Mouse (Mus musculus) ES-CJ7 (cell line): ENCODE measurements at regions not wholly inside any gene's neighbourhood (a gene's known extent, or its start where the extent isn't known, plus 50 kb on each side); places are given as distances from the start of the nearest gene placed in this dataset.
"Not testable (repeated sequence)": the region's sequence is repeated elsewhere in the genome, so short reads cannot be mapped to it uniquely, and the experiment has no call there.

Experiments used
- DNase-seq: peaks from one replicate; pipeline ENCODE4 v3.0.0; 2011; ENCODE audit warnings: low read depth, low spot score

DNA sequence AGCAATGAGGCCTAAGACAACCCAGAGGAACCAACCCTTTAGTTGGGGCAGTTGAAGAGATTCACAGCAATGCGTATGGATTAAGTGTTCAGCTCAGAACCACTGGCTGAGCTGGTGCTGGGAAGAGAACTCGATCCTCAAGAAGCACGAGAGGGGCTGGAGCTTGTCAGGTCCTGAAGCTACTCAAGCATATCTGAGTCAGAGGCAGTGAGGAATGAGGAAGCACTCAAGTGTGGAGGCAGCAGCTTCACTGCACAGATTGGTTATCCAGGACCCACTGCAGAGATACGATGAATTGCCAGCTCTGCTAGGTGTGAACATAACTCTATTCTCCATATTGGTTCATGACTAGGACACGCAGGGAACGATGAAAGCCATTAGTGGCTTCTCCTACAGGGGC is 239.7 kb downstream of the Tpbg start:
- no peak for DNase-seq

GRCm38 (mm10) chr9:86092998-86093397 is 250.8 kb downstream of the Tpbg start:
- DNase-seq = no peak

DNA sequence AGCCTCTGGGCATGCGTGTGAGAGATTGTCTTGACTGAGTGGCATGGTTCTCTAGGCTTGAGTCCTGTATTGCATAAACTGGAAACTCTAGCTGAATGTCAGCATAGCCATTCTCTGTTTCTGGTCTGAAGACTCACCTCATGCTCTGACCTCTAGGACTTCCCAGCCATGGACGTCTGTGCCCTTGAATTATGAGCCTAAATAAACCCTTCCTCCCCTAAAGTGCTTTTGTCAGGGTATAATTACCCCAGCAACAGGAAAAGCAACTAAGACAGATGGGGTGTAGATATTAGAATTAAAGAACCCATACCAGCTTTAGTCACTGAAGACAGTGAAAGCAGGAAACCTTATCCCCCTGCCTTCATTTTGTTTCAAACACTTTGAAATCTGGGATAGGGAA is 253.3 kb downstream of the Tpbg start:
- no peak for DNase-seq

DNA sequence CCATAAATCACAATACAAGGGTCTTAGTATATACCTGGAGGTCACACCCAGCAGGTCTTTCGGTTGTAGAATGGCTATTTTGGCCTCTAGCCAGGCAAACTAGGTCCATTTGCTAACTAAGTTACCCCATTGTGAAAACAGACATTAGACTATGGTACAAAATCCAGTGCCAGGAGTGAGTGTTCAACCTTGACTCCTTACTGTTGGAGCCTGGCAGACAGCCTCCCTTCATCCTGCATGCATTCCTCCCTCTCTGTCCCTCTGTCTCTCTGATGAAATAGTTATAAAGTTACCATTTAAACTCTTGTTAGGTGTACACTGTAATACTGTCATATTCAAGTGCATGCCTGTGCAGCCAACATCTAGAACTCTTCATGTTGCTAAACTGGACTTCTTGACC is 254.1 kb downstream of the Tpbg start:
- DNase-seq = no peak

DNA sequence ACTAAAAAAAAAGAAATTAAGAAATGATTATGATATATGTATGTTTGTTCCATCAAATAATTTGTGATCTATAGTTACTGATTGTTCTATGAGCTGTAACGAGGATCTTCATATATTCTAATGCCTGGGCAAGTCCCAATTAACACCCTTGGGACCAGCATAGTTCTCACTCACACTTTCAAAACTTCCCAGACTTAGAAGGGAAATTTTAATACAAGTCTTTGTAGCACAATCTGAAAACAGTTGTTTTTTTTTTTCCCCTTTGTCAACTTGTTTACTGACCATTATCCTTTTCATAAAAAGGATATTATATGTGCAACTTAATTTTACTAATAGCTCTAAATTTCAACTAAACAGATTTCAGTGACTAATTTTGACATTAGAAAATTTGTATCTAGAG is 257.1 kb downstream of the Tpbg start:
- DNase-seq = no peak

- no peak for DNase-seq
These were observed 259.3 kb downstream of the Tpbg start for GRCm38 (mm10) chr9:86101360-86102086.

DNA sequence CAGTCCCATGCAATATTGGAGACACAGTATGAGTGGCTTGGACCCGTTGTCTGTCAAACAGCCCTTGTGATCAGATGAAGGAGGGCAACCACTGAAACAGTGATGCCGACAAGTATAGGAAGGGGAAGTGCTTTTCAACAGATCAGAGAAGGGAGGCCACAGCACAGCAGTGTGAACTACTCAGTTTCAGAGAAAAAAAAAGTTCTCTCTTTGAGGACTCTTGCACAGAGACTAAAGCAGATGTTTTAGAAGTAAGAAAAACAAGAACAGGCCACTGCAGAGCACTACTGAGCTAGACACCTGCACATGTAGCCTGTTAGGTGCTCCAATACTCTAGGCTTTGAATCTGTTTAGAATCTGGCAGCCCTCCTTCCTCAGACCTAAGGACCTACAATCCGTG is 261.4 kb downstream of the Tpbg start:
- no peak for DNase-seq

DNA sequence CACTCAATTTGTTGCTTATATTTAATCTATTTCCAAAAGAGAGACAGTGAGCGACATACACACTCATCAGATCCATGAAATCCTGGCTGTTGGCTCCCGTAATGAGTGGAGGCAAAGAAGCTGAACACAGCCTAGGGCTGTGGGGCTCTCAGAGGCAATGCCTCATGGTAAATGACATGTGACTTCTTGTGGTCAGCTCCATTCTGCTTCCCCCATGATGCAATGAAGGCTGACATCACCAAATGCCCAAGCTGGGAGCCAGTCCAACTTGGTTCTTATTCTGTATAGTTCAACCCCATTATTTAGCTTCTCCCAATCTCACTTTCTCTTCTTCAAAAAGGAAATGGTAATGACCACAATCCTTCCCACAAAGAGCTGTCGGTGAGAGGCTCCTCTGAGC is 262.5 kb downstream of the Tpbg start:
- no peak for DNase-seq

GRCm38 (mm10) chr9:86105851-86106250 is 263.7 kb downstream of the Tpbg start:
- no peak for DNase-seq

DNA sequence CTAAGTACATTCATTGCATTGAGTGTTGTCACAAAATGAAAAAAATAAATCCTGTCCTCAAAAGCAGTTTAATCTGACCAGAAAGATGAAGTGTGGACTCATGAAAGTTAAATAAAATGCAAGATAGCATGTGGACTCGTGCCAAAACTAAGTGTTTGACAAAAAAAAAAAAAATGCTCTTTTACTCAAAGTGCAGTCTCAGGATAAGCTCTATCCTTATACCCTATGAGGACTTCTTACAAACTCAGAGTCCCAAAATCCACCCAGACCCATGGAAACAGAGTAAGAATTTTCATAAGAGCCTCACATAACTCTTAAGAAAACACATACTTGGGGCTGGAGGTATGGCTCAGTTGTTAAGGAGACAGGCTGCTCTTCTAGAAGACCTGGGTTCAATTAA is 267.7 kb downstream of the Tpbg start:
- DNase-seq = no peak

- DNase-seq = no peak
These were observed 277.2 kb downstream of the Tpbg start for GRCm38 (mm10) chr9:86119370-86119769.

- not testable (repeated sequence) for DNase-seq
These were observed 293.4 kb downstream of the Tpbg start for GRCm38 (mm10) chr9:86135617-86136016.

- no peak for DNase-seq
These were observed 303.7 kb downstream of the Tpbg start for GRCm38 (mm10) chr9:86145903-86146302.

GRCm38 (mm10) chr9:86160316-86160715 is 304.4 kb downstream of the Ube2cbp start:
- DNase-seq = no peak

DNA sequence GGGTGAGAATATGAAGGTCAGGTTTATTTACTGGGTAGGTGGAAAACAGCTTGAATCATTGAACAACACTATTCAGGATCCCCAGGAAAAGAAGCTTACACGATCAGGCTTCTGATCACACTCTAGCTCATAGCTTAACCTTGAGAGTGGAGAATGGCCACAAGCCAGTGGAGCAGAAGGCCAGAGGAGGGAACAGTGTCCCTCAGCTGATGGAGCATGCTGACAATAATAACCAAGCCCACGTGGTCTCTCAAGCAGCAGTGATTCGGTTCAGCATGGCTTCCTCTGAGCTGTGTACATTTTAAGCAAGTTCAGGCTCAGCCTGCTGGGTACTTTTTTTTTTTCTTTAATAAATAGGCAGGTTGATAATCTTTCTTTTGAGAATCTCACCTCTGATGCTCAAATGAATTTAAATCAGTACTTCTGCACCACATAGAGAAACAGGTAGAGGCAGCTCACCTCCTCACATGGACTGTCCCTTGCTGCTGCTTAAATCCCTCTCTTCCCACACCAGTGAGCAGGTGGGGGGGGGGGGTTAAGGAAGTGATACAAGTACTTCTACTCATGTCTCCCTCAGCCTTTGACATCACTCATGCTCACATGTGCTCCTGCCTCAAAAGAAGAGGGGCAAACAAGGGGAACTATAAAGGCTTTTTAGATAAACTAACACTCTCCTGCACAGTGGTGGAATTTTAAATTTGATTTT is 298.2 kb downstream of the Ube2cbp start:
- DNase-seq = no peak

DNA sequence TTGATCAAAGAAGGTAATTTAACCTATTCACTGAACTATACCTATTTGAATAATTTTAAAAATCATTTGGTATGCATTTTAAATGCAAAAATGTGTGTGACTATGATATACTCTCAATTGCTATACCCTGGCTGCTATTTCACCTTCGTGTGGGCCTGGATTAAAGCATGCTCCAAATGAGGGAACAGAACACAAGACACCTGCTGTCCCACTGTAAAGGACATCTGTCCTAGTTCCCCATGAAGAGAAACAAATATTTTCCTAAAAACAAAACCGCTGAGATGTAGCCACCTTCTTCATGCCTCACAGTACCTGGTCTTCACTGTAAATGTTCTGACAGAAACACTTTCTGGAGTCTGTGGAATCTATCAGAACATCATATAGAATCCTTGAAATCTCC is 294.0 kb downstream of the Ube2cbp start:
- DNase-seq = no peak

DNA sequence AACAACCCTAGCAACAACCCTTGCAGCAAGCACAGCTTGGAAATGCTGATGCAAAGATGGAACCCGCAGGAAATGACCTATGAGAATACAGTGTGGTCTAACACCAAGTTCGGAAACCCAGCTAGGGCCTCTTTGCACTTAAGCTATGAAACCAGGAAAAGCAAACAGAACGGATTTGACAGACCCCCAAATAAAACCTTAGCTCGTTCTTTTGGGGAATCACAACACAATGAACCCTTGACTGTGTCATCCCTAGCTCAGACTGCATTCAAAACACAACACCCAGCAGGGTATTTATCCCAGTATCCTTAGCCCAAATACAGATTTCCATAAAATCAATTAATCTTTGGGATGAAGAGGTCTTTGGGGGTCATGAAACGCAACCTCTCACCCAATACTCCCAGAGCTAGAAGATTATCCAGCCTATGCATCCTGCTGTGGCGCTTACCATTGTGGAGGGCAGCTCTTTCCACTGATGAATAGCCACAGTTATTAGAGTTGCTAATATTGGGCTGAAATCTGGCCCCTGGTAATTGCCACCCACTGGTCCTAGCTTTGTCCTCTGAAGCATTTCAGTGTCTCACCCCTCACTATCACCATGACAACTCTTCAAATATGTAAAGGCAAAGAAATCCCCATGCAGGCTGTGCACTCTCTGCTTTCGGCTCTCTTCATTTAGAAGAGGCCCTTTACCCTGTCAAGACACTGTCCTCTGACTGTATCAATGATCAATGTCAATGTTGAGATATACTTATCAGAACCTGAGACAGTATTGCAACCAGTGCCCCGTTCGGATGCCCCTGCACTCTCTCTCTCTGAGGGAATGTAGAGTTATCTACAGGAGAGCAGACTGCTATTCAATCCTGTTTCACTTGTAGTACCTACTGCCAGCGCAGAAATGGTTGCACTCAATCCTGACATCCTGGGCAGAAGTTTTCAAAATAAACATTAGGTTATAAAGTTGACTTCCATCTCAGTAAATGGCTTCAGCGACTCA is 277.7 kb downstream of the Ube2cbp start:
- DNase-seq = no peak

- DNase-seq = no peak
These were observed 275.9 kb downstream of the Ube2cbp start for GRCm38 (mm10) chr9:86188873-86189272.

- DNase-seq = no peak
These were observed 259.7 kb downstream of the Ube2cbp start for GRCm38 (mm10) chr9:86205041-86205440.

GRCm38 (mm10) chr9:86208334-86208925 is 256.3 kb downstream of the Ube2cbp start:
- DNase-seq = no peak

GRCm38 (mm10) chr9:86211267-86211666 is 253.5 kb downstream of the Ube2cbp start:
- no peak for DNase-seq

DNA sequence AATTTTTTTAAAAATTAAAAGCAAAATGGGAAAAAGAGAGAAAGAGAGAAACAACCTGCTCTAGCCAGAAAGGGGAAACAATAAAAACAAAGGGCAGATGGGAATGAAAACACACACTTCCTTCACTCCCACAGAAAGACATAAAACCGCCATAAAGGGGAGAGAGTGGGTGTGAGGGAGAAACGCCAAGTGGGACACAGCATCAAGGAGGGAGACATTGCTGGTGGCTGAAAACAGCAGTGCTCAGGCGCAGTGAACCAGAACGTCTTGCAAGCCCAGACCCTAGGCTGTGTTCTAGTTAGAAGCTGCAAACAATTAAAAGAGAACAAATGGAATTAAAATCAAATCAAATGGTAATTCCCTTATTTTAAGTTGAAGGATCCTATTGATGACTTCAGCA is 245.1 kb downstream of the Ube2cbp start:
- no peak for DNase-seq
